13 mouse cellular contexts compared by ENCODE assay signal in the genomic region with DNA sequence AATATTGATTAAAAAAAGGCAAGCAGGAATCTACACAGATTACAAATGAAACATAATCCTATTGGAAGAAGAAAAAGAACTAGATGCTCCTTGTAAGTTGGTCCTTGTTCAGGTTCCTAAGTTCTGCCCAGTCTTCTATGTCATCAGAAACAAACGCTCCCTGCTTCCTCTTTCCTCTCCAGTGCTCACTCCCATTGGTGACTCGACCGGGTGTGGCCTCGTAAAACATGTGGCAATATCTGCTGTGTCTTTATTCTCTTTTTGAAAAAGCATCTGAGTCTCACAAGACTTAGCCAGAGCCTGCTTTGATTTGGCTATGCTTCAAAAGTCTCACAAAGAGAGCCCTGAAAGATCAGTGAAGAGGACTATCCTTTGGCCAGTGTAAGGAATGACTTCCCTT.
A peak's percentile ranks its signal among the peaks of the same experiment; 100 is the strongest.
DNase-seq lines count a peak whose midpoint lies in the region; ATAC-seq and TF ChIP-seq lines count a peak whose summit lies in the region.
"Had no signal": no experiment of that assay in that cellular context is flagged by ENCODE, and none has a peak within 500 bp of the region (broad histone marks: within the 10 kb centered on the region; RNA-seq: fewer than 3 reads in every experiment).

No protein-coding gene starts in this region.

- H3K4me1 ChIP-seq in forebrain, embryonic 10.5 days = no peaks in the 10 kb centered on the region
- H3K4me1 ChIP-seq: limb, embryonic 12.5 days had no signal

- H3K36me3 ChIP-seq in C2C12 (ENCODE audit: control insufficient read depth, insufficient read depth) = no peaks in the 10 kb centered on the region
- no peaks in the 10 kb centered on the region for H3K36me3 ChIP-seq in forebrain, embryonic 10.5 days (replicated peaks)
- H3K36me3 ChIP-seq: limb, embryonic 12.5 days had no signal

- H3K27ac ChIP-seq in forebrain, embryonic 10.5 days = no peak overlapping the region
- H3K27ac ChIP-seq: kidney, postnatal 0 days; limb, embryonic 12.5 days had no signal

- ATAC-seq in activated CD4-positive, CD25-positive, alpha-beta regulatory T cell, adult 4 months = no peak
- ATAC-seq: forebrain, embryonic 14.5 days had no signal

- no peaks in the 10 kb centered on the region for H3K79me3 ChIP-seq in C2C12 (ENCODE audit: low read depth)

- TF ChIP-seq CTCF in C2C12 (IDR thresholded peaks at IDR 0.05; ENCODE audit: control insufficient read depth, insufficient read depth, insufficient read length) = no peak

- 86% methylated on average over 4 of the region's 4 CpGs for WGBS in forebrain, embryonic 10.5 days

- peak; percentile 18 for DNase-seq in 3134 (ENCODE audit: extremely low read depth, insufficient read length, low spot score)
- DNase-seq in heart, postnatal 14 days = peak; percentile 8 to 31
- peak; percentile 40 for DNase-seq in lung, postnatal 36 days
- DNase-seq in forebrain, embryonic 10.5 days (ENCODE audit: extremely low spot score, low spot score) = no peak
- no peak for DNase-seq in cerebellum, postnatal 25 days
- DNase-seq: cerebellum, adult 18-20 months; right cerebral cortex, postnatal 14 days; thymus, postnatal 25 days had no signal

- H3K4me3 ChIP-seq in C2C12 (ENCODE audit: insufficient read depth, poor library complexity, severe bottlenecking) = no peak overlapping the region
- no peak overlapping the region for H3K4me3 ChIP-seq in forebrain, embryonic 10.5 days
- H3K4me3 ChIP-seq: limb, embryonic 12.5 days had no signal

- H3K79me2 ChIP-seq in C2C12 (ENCODE audit: control insufficient read depth, insufficient read depth) = no peaks in the 10 kb centered on the region

- no peaks in the 10 kb centered on the region for H3K9me3 ChIP-seq in forebrain, embryonic 10.5 days
- H3K9me3 ChIP-seq: limb, embryonic 12.5 days had no signal

- intact Hi-C loops in heart, postnatal 14 days (cut with DNase I) = no loop called here

- H3K27me3 ChIP-seq in C2C12 (ENCODE audit: control insufficient read depth, insufficient read depth, insufficient read length) = no peaks in the 10 kb centered on the region
- no peaks in the 10 kb centered on the region for H3K27me3 ChIP-seq in forebrain, embryonic 10.5 days (ENCODE audit: poor library complexity, severe bottlenecking)
- H3K27me3 ChIP-seq: limb, embryonic 12.5 days had no signal

- no peak overlapping the region for H3ac ChIP-seq in C2C12 (ENCODE audit: control insufficient read depth, insufficient read length, low read depth)

TF ChIP-seq in C2C12, 6 proteins besides CTCF, POLR2A, EP300 and RAD21:
- no peak for TF ChIP-seq MYOD1 (IDR thresholded peaks at IDR 0.05; ENCODE audit: control insufficient read depth, insufficient read length, low read depth)
- TF ChIP-seq CEBPB (IDR thresholded peaks at IDR 0.05; ENCODE audit: low read depth) = peak; percentile 37
- TF ChIP-seq USF1 (IDR thresholded peaks at IDR 0.05; ENCODE audit: low read depth) = no peak
- TF ChIP-seq FOSL1 (IDR thresholded peaks at IDR 0.05; ENCODE audit: insufficient read depth, low read length, poor library complexity, severe bottlenecking) = no peak
- no peak for TF ChIP-seq MYOG (IDR thresholded peaks at IDR 0.05; ENCODE audit: control insufficient read depth, extremely low read depth, insufficient read length)
- no peak for TF ChIP-seq MAX (IDR thresholded peaks at IDR 0.05)

Comparison
In these comparisons a context has a peak if more than half of its experiments do, and no peak if none do; other contexts are left out.
1. DNase-seq: peak in 3134 (single experiment), heart, postnatal 14 days (2 of 2) and lung, postnatal 36 days (single experiment); none in forebrain, embryonic 10.5 days (single experiment) and cerebellum, postnatal 25 days (0 of 2).